Mouse (Mus musculus) lung, postnatal 0 days (tissue): ENCODE measurements around the gene Mybl2. TPM values are rescaled to one million over a fixed set of nuclear protein-coding genes. Genes with fewer than 3 reads are reported as not detected.

Source experiments
- ATAC-seq: fragments of 200-750 bp; cut with Nextera tagmentation; 2 replicates; pipeline ENCODE4 v1.8.0; 2017; ENCODE audit warnings: moderate library complexity
- DNase-seq: peaks from one replicate; pipeline ENCODE4 v3.0.0-alpha.2; 2016; ENCODE audit warnings: low spot score
- H3K27ac ChIP-seq: fragments of 300-500 bp; sonication (generic); 2 replicates; pipeline ENCODE4 v1.5.1; 2014; ENCODE audit warnings: antibody characterized with exemption, mild to moderate bottlenecking, low read length, mixed read lengths
- H3K27me3 ChIP-seq: fragments of 300-500 bp; sonication (generic); replicated peaks from 2 replicates; pipeline ENCODE4 v1.6.1; 2014; ENCODE audit warnings: low read length, mixed read lengths; ENCODE audit not compliant: insufficient read depth
- H3K36me3 ChIP-seq: fragments of 300-500 bp; sonication (generic); 2 replicates; pipeline ENCODE4 v1.6.1; 2014; ENCODE audit warnings: low read length, mixed read lengths; ENCODE audit not compliant: insufficient read depth
- H3K4me1 ChIP-seq: fragments of 300-500 bp; sonication (generic); 2 replicates; pipeline ENCODE4 v1.6.1; 2014; ENCODE audit warnings: antibody characterized with exemption, low read depth, low read length, mixed read lengths; ENCODE audit not compliant: insufficient read depth
- H3K4me2 ChIP-seq: fragments of 300-500 bp; sonication (generic); replicated peaks from 2 replicates; pipeline ENCODE4 v1.6.1; 2014; ENCODE audit warnings: low read depth, mild to moderate bottlenecking, low read length, moderate library complexity, mixed read lengths
- H3K4me3 ChIP-seq: fragments of 300-500 bp; sonication (generic); 2 replicates; pipeline ENCODE4 v1.5.1; 2014; ENCODE audit warnings: low read depth, low read length
- H3K9ac ChIP-seq: fragments of 300-500 bp; sonication (generic); replicated peaks from 2 replicates; pipeline ENCODE4 v1.6.1; 2014; ENCODE audit warnings: low read depth, mild to moderate bottlenecking
- H3K9me3 ChIP-seq: fragments of 300-500 bp; sonication (generic); 2 replicates; pipeline ENCODE4 v1.6.1; 2016; ENCODE audit warnings: low read length, mixed read lengths
- CTCF ChIP-seq: IDR thresholded peaks from 2 replicates; pipeline ENCODE4 v1.5.1; 2016; ENCODE audit warnings: antibody characterized with exemption, mild to moderate bottlenecking
- EP300 ChIP-seq: IDR thresholded peaks from 2 replicates; pipeline ENCODE4 v1.6.1; 2016; ENCODE audit warnings: antibody characterized with exemption, mild to moderate bottlenecking, control low read depth
- WGBS: fragments of 180-500 bp; shearing (Covaris S2); extraction: QIAGEN DNeasy Blood & Tissue Kit; methylation state at CpG from one replicate; pipeline ENCODE4 v1.1.7; 2014; 5-methylcytosine and 5-hydroxymethylcytosine counted together
- polyA plus RNA-seq: library from polyadenylated mRNA; unstranded; fragments of >200 nt; fragmentation: Nextera tagmentation; extraction: Ambion mirVana; gene quantifications from 2 replicates; pipeline ENCODE4 v1.2.1, GENCODE M21; 2015

Mybl2 gene
- polyA plus RNA-seq, 1 experiment from 2014 or later = 1.8 TPM

- peak; percentile 36; the same call in 1 of the 2 replicates for ATAC-seq
Observed at GRCm38 (mm10) chr2:163101646-163102203, 47.2 kb downstream of the Mybl2 start.

GRCm38 (mm10) chr2:163102216-163102615 is 47.7 kb downstream of the Mybl2 start:
- H3K4me2 ChIP-seq = no peak overlapping the region
- WGBS = 34% methylated on average over 7 of the region's 7 CpGs
- no peak overlapping the region for H3K9ac ChIP-seq
- H3K4me3 ChIP-seq = no peak overlapping the region
- no peak overlapping the region for H3K27ac ChIP-seq
- H3K4me1 ChIP-seq = peaks cover 4% of the 10 kb centered on the region; the same call in 1 of the 2 replicates
- no peaks in the 10 kb centered on the region for H3K9me3 ChIP-seq
- H3K36me3 ChIP-seq = no peaks in the 10 kb centered on the region
- H3K27me3 ChIP-seq = no peaks in the 10 kb centered on the region
- TF ChIP-seq CTCF (no peak), EP300 (no peak)
- DNase-seq (no peak), ATAC-seq (no peak)

More at GRCm38 (mm10) chr2:163101646-163102203, 47.2 kb downstream of the Mybl2 start:
- Histone ChIP-seq H3K4me3 (no peak overlapping the region), H3K9me3 (no peaks in the 10 kb centered on the region), H3K36me3 (no peaks in the 10 kb centered on the region), H3K4me1 (peaks cover 4% of the 10 kb centered on the region; the same call in 1 of the 2 replicates), H3K27ac (no peak overlapping the region), H3K27me3 (no peaks in the 10 kb centered on the region), H3K9ac (no peak overlapping the region), H3K4me2 (no peak overlapping the region)
- no peak for TF ChIP-seq EP300
- TF ChIP-seq CTCF = peak; percentile 87
- DNase-seq = peak; percentile 71
- WGBS = 4% methylated on average over 10 of the region's 10 CpGs

- ATAC-seq (no peak), DNase-seq (no peak)
- H3K9ac ChIP-seq = no peak overlapping the region
- no peaks in the 10 kb centered on the region for H3K36me3 ChIP-seq
- no peak overlapping the region for H3K4me3 ChIP-seq
- H3K4me2 ChIP-seq = no peak overlapping the region
- no peaks in the 10 kb centered on the region for H3K27me3 ChIP-seq
- WGBS = 57% methylated on average over 18 of the region's 18 CpGs
- H3K27ac ChIP-seq = no peak overlapping the region
- peaks cover 4% of the 10 kb centered on the region; the same call in 1 of the 2 replicates for H3K4me1 ChIP-seq
- TF ChIP-seq CTCF = no peak
- TF ChIP-seq EP300 = no peak
- H3K9me3 ChIP-seq = no peaks in the 10 kb centered on the region
Observed at GRCm38 (mm10) chr2:163102900-163103653, 48.6 kb downstream of the Mybl2 start.

- no peak for ATAC-seq
Observed at GRCm38 (mm10) chr2:163104086-163104770, 49.7 kb downstream of the Mybl2 start.

GRCm38 (mm10) chr2:163108385-163108784 is 53.9 kb downstream of the Mybl2 start:
- no peak overlapping the region for H3K9ac ChIP-seq
- no peak overlapping the region for H3K4me2 ChIP-seq
- no peak for ATAC-seq
- no peak overlapping the region for H3K4me3 ChIP-seq
- DNase-seq = no peak
- H3K36me3 ChIP-seq = no peaks in the 10 kb centered on the region
- H3K4me1 ChIP-seq = no peaks in the 10 kb centered on the region
- no peak overlapping the region for H3K27ac ChIP-seq
- H3K27me3 ChIP-seq = no peaks in the 10 kb centered on the region
- WGBS = 83% methylated on average over 9 of the region's 9 CpGs
- no peak for TF ChIP-seq CTCF
- no peak for TF ChIP-seq EP300
- no peaks in the 10 kb centered on the region for H3K9me3 ChIP-seq

More at GRCm38 (mm10) chr2:163104086-163104770, 49.7 kb downstream of the Mybl2 start:
- Histone ChIP-seq H3K27ac (no peak overlapping the region), H3K4me3 (no peak overlapping the region), H3K27me3 (no peaks in the 10 kb centered on the region), H3K36me3 (no peaks in the 10 kb centered on the region), H3K9ac (no peak overlapping the region), H3K4me1 (peaks cover 4% of the 10 kb centered on the region; the same call in 1 of the 2 replicates), H3K4me2 (no peak overlapping the region), H3K9me3 (no peaks in the 10 kb centered on the region)
- no peak for DNase-seq
- TF ChIP-seq CTCF (no peak), EP300 (no peak)
- WGBS = 75% methylated on average over 13 of the region's 13 CpGs

- Histone ChIP-seq H3K27ac (no peak overlapping the region), H3K4me1 (no peaks in the 10 kb centered on the region), H3K9me3 (no peaks in the 10 kb centered on the region), H3K9ac (no peak overlapping the region), H3K4me2 (no peak overlapping the region), H3K4me3 (no peak overlapping the region), H3K36me3 (no peaks in the 10 kb centered on the region), H3K27me3 (no peaks in the 10 kb centered on the region)
- DNase-seq (no peak), ATAC-seq (no peak)
- 94% methylated on average over 1 of the region's 1 CpGs for WGBS
- TF ChIP-seq EP300 (no peak), CTCF (peak; percentile 11; the same call in 1 of the 2 replicates)
Observed at GRCm38 (mm10) chr2:163110706-163111105, 56.2 kb downstream of the Mybl2 start.
